Mouse (Mus musculus): ENCODE results near the gene Slx4ip.

The Slx4ip gene

GRCm38 (mm10) chr2:137067479-137068110 lies 176.6 kb downstream of the Slx4ip start:
- no peak for DNase-seq

- DNase-seq = peak in 1 of 2 experiments; percentile 42
These were observed 182.7 kb downstream of the Slx4ip start for GRCm38 (mm10) chr2:137073473-137074312.

- DNase-seq = no peak
These were observed 183.2 kb downstream of the Slx4ip start for GRCm38 (mm10) chr2:137074313-137074620.

GRCm38 (mm10) chr2:137078771-137079170 lies 187.8 kb downstream of the Slx4ip start:
- DNase-seq = peak in 1 of 2 experiments; percentile 38

- DNase-seq = peak in 1 of 2 experiments; percentile 47
These were observed 188.8 kb downstream of the Slx4ip start for GRCm38 (mm10) chr2:137079721-137080320.

GRCm38 (mm10) chr2:137080468-137080867 lies 189.4 kb downstream of the Slx4ip start:
- peak; percentile 38 to 57 for DNase-seq

GRCm38 (mm10) chr2:137081001-137081400 lies 190.0 kb downstream of the Slx4ip start:
- DNase-seq = no peak

GRCm38 (mm10) chr2:137082896-137083620 lies 192.0 kb downstream of the Slx4ip start:
- peak; percentile 56 to 72 for DNase-seq

- no peak for DNase-seq
These were observed 194.2 kb downstream of the Slx4ip start for GRCm38 (mm10) chr2:137085257-137085656.

GRCm38 (mm10) chr2:137086621-137087395 lies 195.8 kb downstream of the Slx4ip start:
- DNase-seq = no peak

- no peak for DNase-seq
These were observed 196.7 kb downstream of the Slx4ip start for GRCm38 (mm10) chr2:137087705-137088104.

- DNase-seq = no peak
These were observed 200.9 kb downstream of the Slx4ip start for GRCm38 (mm10) chr2:137091766-137092522.

- no peak for DNase-seq
These were observed 201.7 kb downstream of the Slx4ip start for GRCm38 (mm10) chr2:137092523-137093297.

- DNase-seq = no peak
These were observed 202.2 kb downstream of the Slx4ip start for GRCm38 (mm10) chr2:137093298-137093630.

- no peak for DNase-seq
These were observed 203.3 kb downstream of the Slx4ip start for GRCm38 (mm10) chr2:137094301-137094700.

GRCm38 (mm10) chr2:137096981-137097460 lies 206.0 kb downstream of the Slx4ip start:
- peak in 1 of 2 experiments; percentile 46 for DNase-seq

- DNase-seq = peak; percentile 39 to 57
These were observed 207.4 kb downstream of the Slx4ip start for GRCm38 (mm10) chr2:137098269-137099035.

GRCm38 (mm10) chr2:137099211-137099734 lies 208.3 kb downstream of the Slx4ip start:
- peak; percentile 36 to 66 for DNase-seq

GRCm38 (mm10) chr2:137101074-137101473 lies 210.1 kb downstream of the Slx4ip start:
- DNase-seq = peak; percentile 43 to 64

GRCm38 (mm10) chr2:137107203-137107602 lies 216.2 kb downstream of the Slx4ip start:
- no peak for DNase-seq
